Mouse (Mus musculus) urinary bladder, adult 2 months (tissue): ENCODE measurements around the gene Prpf4b. TPM values are rescaled to one million over a fixed set of nuclear protein-coding genes. Genes with fewer than 3 reads are reported as not detected.
"Not testable (repeated sequence)": the region's sequence is repeated elsewhere in the genome, so short reads cannot be mapped to it uniquely, and the experiment has no call there.

Experiments
- DNase-seq: peaks from one replicate; pipeline ENCODE4 v3.0.0; 2022; ENCODE audit warnings: low spot score
- polyA plus RNA-seq: library from polyadenylated mRNA; depleted of rRNA; stranded (reverse); fragments of >200 nt; gene quantifications from 2 replicates; pipeline ENCODE4 v1.2.3, GENCODE M21; 2012; rRNA removed

Gene Prpf4b
- polyA plus RNA-seq, 1 experiment = 85.8 TPM

DNA sequence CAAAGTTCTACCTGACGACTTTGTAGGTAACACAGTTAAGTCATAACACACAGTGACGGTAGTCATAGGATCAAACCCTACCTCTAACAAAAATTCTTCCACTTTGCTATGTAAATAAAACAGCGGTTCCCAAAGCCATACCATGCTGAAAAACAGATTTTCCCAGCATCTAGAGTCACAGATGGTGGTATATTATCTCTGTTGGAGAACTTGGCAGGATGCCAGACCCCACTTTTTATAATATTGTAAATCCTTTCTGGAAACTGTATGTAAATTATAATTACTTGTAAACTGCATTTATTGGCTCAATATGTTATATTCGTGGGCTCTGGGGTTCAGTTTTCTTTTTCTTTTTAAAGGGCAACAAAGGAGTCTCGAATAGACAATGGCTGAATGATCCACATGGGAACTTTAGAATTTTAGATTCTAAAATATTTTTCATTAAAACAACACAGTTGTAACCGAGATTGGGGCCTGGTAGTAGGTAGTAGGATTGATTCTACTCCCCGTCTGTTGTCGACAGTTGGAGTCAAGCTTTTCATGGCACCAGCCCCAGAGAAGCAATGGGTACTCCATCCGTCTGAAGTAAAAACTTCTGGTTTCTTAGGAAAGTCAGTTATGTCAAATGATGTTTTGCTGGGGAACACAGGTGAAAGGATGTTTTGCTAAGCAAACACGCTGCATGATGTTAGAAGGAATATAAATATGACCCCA, 60.0 kb downstream of the Prpf4b start:
- no peak for DNase-seq

- DNase-seq = no peak
Measured at GRCm38 (mm10) chr13:34942370-34942769, 67.3 kb downstream of the Prpf4b start.

DNA sequence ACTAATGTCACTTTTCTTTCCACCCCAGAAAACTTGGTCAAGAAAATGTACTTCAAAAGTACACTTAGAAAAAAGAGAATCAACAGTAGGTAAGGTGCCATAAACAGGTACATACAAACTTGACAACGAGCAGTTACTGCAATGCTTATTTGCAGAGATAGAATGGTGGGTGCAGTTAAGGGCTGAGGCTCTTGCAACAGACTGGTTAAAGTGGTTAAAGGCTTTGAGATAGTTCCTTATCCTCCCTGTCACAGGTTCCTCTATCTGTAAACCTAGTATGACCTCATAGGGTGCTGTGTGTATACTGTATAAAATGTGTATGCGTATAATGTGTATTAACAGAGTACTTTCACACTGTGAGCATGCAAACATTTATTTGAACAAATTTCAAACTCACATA, 76.3 kb downstream of the Prpf4b start:
- not testable (repeated sequence) for DNase-seq

Other genes with a start within 250 kb of the Prpf4b start
- 17.1 and 29.2 TPM in 2 replicates for gene Pxdc1, start 221.8 kb upstream of the Prpf4b start, polyA plus RNA-seq
- gene Fam50b, start 140.5 kb upstream of the Prpf4b start, polyA plus RNA-seq = 0.07 and 0.12 TPM in 2 replicates
- 0.56 and 0.96 TPM in 2 replicates for gene Fam217a, start 49.0 kb downstream of the Prpf4b start, polyA plus RNA-seq
- not detected in 2 replicates for gene 4933417A18Rik, start 49.1 kb downstream of the Prpf4b start, polyA plus RNA-seq
- 0.44 TPM in 2 replicates for gene Eci3, start 88.5 kb downstream of the Prpf4b start, polyA plus RNA-seq
- 85.1 and 86.0 TPM in 2 replicates for gene Eci2, start 151.8 kb downstream of the Prpf4b start, polyA plus RNA-seq